ENCODE assay signal across 19 mouse cellular contexts in genomic region chr3:135650773-135651555, GRCm38 (mm10). TPM values are rescaled to one million over a fixed set of nuclear protein-coding genes. Genes with fewer than 3 reads are reported as not detected.
DNase-seq lines count a peak whose midpoint lies in the region; ATAC-seq and TF ChIP-seq lines count a peak whose summit lies in the region.
"Had no signal": no experiment of that assay in that cellular context is flagged by ENCODE, and none has a peak within 500 bp of the region (broad histone marks: within the 10 kb centered on the region; RNA-seq: fewer than 3 reads in every experiment).

No protein-coding gene starts in this region.

- no peak overlapping the region for H3K27ac ChIP-seq in kidney, embryonic 14.5 days (ENCODE audit: low read depth, low read length)
- no peak overlapping the region for H3K27ac ChIP-seq in neural tube, embryonic 14.5 days (ENCODE audit: low read depth, low read length)
- H3K27ac ChIP-seq in gastrocnemius, adult 2 months = no peak overlapping the region
- H3K27ac ChIP-seq: heart, embryonic 10.5 days; neural tube, embryonic 12.5 days had no signal

- H3K4me1 ChIP-seq in kidney, embryonic 14.5 days (ENCODE audit: control insufficient read depth, insufficient read depth, low read length) = peaks cover 12% of the 10 kb centered on the region
- no peaks in the 10 kb centered on the region for H3K4me1 ChIP-seq in neural tube, embryonic 14.5 days (ENCODE audit: control insufficient read depth, insufficient read depth, low read length)
- H3K4me1 ChIP-seq: neural tube, embryonic 12.5 days had no signal

- H3K9ac ChIP-seq in kidney, embryonic 14.5 days (ENCODE audit: low read depth, low read length) = no peak overlapping the region
- H3K9ac ChIP-seq in neural tube, embryonic 14.5 days (replicated peaks; ENCODE audit: low read depth, low read length) = no peak overlapping the region
- H3K9ac ChIP-seq: forebrain, postnatal 0 days; neural tube, embryonic 12.5 days had no signal

- peaks cover 21% of the 10 kb centered on the region; the same call in 1 of the 2 replicates for H3K36me3 ChIP-seq in kidney, embryonic 14.5 days (ENCODE audit: control insufficient read depth, insufficient read depth, low read length)
- no peaks in the 10 kb centered on the region for H3K36me3 ChIP-seq in neural tube, embryonic 14.5 days (ENCODE audit: control insufficient read depth, insufficient read depth, low read length)

- H3K4me2 ChIP-seq in kidney, embryonic 14.5 days (replicated peaks; ENCODE audit: low read depth, low read length) = no peak overlapping the region
- no peak overlapping the region for H3K4me2 ChIP-seq in neural tube, embryonic 14.5 days (ENCODE audit: low read depth, low read length)
- H3K4me2 ChIP-seq: neural tube, embryonic 12.5 days had no signal

- intact Hi-C loops in gastrocnemius, adult 2 months (cut with DNase I) = no loop called here
- intact Hi-C loops in heart, postnatal 25 days (cut with DNase I) = no loop called here

- peak; percentile 11 for DNase-seq in cerebellum, adult 8-10 months
- no peak for DNase-seq in cerebellum, adult 9-10 months
- no peak for DNase-seq in kidney, postnatal 4 days
- no peak for DNase-seq in neural tube, embryonic 10.5 days (ENCODE audit: extremely low spot score, low spot score)
- DNase-seq in gastrocnemius, adult 2 months = no peak
- no peak for DNase-seq in heart, postnatal 25 days (ENCODE audit: low spot score)
- DNase-seq: adrenal gland, postnatal 36 days; forebrain, postnatal 0 days; gastrocnemius, postnatal 10 days; heart, postnatal 4 days; lung, adult 2 months; thymus, adult 2 months had no signal

- TF ChIP-seq CTCF in gastrocnemius, adult 2 months (IDR thresholded peaks at IDR 0.05) = no peak

- ATAC-seq in kidney, embryonic 14.5 days (ENCODE audit: low FRiP score, low TSS enrichment) = peak; percentile 73
- ATAC-seq in neural tube, embryonic 14.5 days (ENCODE audit: low read depth) = peak; percentile 56; the same call in 1 of the 2 replicates
- ATAC-seq: forebrain, postnatal 0 days; midbrain, embryonic 16.5 days; Patski had no signal

- no peak overlapping the region for H3K4me3 ChIP-seq in kidney, embryonic 14.5 days (ENCODE audit: low read length)
- H3K4me3 ChIP-seq in neural tube, embryonic 14.5 days (ENCODE audit: low read depth, low read length) = no peak overlapping the region
- no peak overlapping the region for H3K4me3 ChIP-seq in gastrocnemius, adult 2 months
- H3K4me3 ChIP-seq: erythroblast, embryonic 14.5 days; heart, embryonic 10.5 days; neural tube, embryonic 12.5 days had no signal

- no peaks in the 10 kb centered on the region for H3K27me3 ChIP-seq in kidney, embryonic 14.5 days (ENCODE audit: control insufficient read depth, insufficient read depth, low read length)
- no peaks in the 10 kb centered on the region for H3K27me3 ChIP-seq in neural tube, embryonic 14.5 days (ENCODE audit: control insufficient read depth, insufficient read depth, low read length)
- H3K27me3 ChIP-seq: neural tube, embryonic 12.5 days; Patski had no signal

- WGBS in kidney, embryonic 14.5 days = 59% methylated on average over 15 of the region's 15 CpGs
- WGBS in neural tube, embryonic 14.5 days = 69% methylated on average over 15 of the region's 15 CpGs

- no peaks in the 10 kb centered on the region for H3K9me3 ChIP-seq in kidney, embryonic 14.5 days (ENCODE audit: control insufficient read depth, low read length)
- no peaks in the 10 kb centered on the region for H3K9me3 ChIP-seq in neural tube, embryonic 14.5 days (ENCODE audit: control insufficient read depth, low read length)
- H3K9me3 ChIP-seq: heart, embryonic 10.5 days; neural tube, embryonic 12.5 days had no signal

RNA-seq across cellular contexts. Expression of gene Nfkb1, which starts 40.4 kb away (rescaled TPM):
- 19.7 and 25.1 TPM in 2 replicates for polyA plus RNA-seq in kidney, embryonic 14.5 days (2014; fragmentation: Nextera tagmentation; extraction: Ambion mirVana)
- polyA plus RNA-seq in neural tube, embryonic 14.5 days (2014; fragmentation: Nextera tagmentation; extraction: Ambion mirVana) = 8.5 and 9.6 TPM in 2 replicates
- total RNA-seq in gastrocnemius, adult 2 months (2021) = 10 to 100 TPM; 19.9 to 22.1 TPM
- total RNA-seq in heart, postnatal 25 days (2021) = 10 to 100 TPM; 37.1 to 38.5 TPM
